In the genomic region with DNA sequence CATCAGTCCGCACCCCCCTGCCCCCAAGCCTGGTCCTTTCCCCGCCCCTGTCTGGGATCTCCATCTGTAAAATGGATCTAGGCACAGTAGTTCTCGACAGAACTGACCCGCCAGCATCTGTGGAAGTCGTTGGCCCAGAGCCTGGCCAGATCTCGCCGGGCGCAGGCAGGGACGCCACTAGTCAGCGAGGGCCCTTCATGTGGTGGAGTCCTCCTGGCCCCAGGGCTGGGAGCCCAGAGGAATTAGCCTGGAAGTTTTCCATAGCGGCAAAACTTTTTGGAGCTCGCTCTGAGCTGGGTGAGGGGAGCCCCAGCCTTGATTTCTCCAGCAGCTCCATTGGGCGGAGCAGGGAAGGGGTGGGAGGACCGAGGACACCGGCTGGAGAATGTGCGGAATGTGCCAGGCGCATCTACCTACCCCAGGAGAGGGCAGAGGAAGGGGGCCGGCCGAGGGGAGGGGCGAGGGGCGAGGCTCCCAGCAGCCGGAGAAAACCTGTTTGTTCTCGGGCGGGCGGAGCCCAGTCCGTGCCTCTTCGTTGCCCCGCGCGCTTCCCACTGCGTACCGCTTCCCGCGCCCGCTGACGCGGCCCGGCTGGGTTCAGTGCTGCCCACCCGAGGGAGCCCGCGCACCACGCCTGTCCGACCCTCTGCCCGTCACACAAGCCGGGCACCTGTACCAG, we compare ENCODE assay signal across 8 mouse cellular contexts. TPM values are rescaled to one million over a fixed set of nuclear protein-coding genes. Genes with fewer than 3 reads are reported as not detected.
DNase-seq lines count a peak whose midpoint lies in the region; ATAC-seq and TF ChIP-seq lines count a peak whose summit lies in the region.

Gene Zfp185, plus strand, starts transcription at position 499 of the 679 bp plus-strand sequence.

- 22% methylated on average over 42 of the region's 45 CpGs for WGBS in hindbrain, embryonic 13.5 days
- WGBS in midbrain, postnatal 0 days: 22% methylated on average over 35 of the region's 45 CpGs

- no peak for TF ChIP-seq CTCF in midbrain, postnatal 0 days (IDR thresholded peaks at IDR 0.05)

- no peaks in the 10 kb centered on the region for H3K9me3 ChIP-seq in hindbrain, embryonic 13.5 days
- H3K9me3 ChIP-seq in midbrain, postnatal 0 days (ENCODE audit: low read length): no peaks in the 10 kb centered on the region

- peak; percentile 58 for ATAC-seq in CD4-positive, CD25-positive, alpha-beta regulatory T cell, adult 4 months
- peak; percentile 72 for ATAC-seq in hindbrain, embryonic 13.5 days (ENCODE audit: low FRiP score)
- peak; percentile 63 for ATAC-seq in midbrain, postnatal 0 days (ENCODE audit: low FRiP score)

- H3K4me3 ChIP-seq in hindbrain, embryonic 13.5 days: peak within 1 kb of the TSS; percentile 37
- peak within 1 kb of the TSS; percentile 31 for H3K4me3 ChIP-seq in midbrain, postnatal 0 days (ENCODE audit: low read depth, low read length)

- DNase-seq in adrenal gland, postnatal 14 days: peak; percentile 62
- DNase-seq in gastrocnemius, adult 8-10 months (ENCODE audit: low spot score in 2 of 2): peak; percentile 5 to 29
- peak; percentile 57 for DNase-seq in liver
- DNase-seq in midbrain, postnatal 0 days (ENCODE audit: low spot score): no peak
- DNase-seq in thymus, postnatal 36 days: peak; percentile 60 to 71
- no peak for DNase-seq in frontal cortex, postnatal 25 days (ENCODE audit: low spot score in 2 of 2)

- peak within 1 kb of the TSS; percentile 19; the same call in 1 of the 2 replicates for H3K9ac ChIP-seq in hindbrain, embryonic 13.5 days
- H3K9ac ChIP-seq in midbrain, postnatal 0 days (replicated peaks; ENCODE audit: low read length, poor library complexity, severe bottlenecking): no peak within 1 kb of the TSS

- H3K36me3 ChIP-seq in hindbrain, embryonic 13.5 days: no peaks in the 10 kb centered on the region
- H3K36me3 ChIP-seq in midbrain, postnatal 0 days (ENCODE audit: insufficient read depth, low read length): no peaks in the 10 kb centered on the region

- no peaks in the 10 kb centered on the region for H3K4me1 ChIP-seq in hindbrain, embryonic 13.5 days (replicated peaks)
- no peaks in the 10 kb centered on the region for H3K4me1 ChIP-seq in midbrain, postnatal 0 days (ENCODE audit: insufficient read depth, low read length)

- peak within 1 kb of the TSS; percentile 60 for H3K4me2 ChIP-seq in hindbrain, embryonic 13.5 days
- H3K4me2 ChIP-seq in midbrain, postnatal 0 days (ENCODE audit: low read depth, low read length, poor library complexity, severe bottlenecking): peak within 1 kb of the TSS; percentile 61

- no peak within 1 kb of the TSS for H3K27ac ChIP-seq in hindbrain, embryonic 13.5 days
- H3K27ac ChIP-seq in midbrain, postnatal 0 days (ENCODE audit: low read depth, low read length): no peak within 1 kb of the TSS

- H3K27me3 ChIP-seq in hindbrain, embryonic 13.5 days: peaks cover 11% of the 10 kb centered on the region; the same call in 1 of the 2 replicates
- 0 out of 2 replicates have a peak, but pooled peaks cover 5% of the 10 kb centered on the region for H3K27me3 ChIP-seq in midbrain, postnatal 0 days (ENCODE audit: insufficient read depth, low read length)

RNA-seq across cellular contexts. Expression of gene Zfp185, which starts in this region (rescaled TPM):
- polyA plus RNA-seq in CD4-positive, CD25-positive, alpha-beta regulatory T cell, adult 4 months (2017; shearing (Covaris generic)): not detected
- 2.6 and 4.7 TPM in 2 replicates for total RNA-seq in adrenal gland, postnatal 14 days (2021)
- total RNA-seq in gastrocnemius, adult 8-10 months (2022): under 1 TPM; 0.12 to 0.64 (median 0.58) TPM
- 0.96 and 1.5 TPM in 2 replicates for polyA plus RNA-seq in hindbrain, embryonic 13.5 days (2015; fragmentation: Nextera tagmentation; extraction: Ambion mirVana)
- 0.33 and 1.7 TPM in 2 replicates for total RNA-seq in midbrain, postnatal 0 days (2014; rRNA removed)
- polyA plus RNA-seq in midbrain, postnatal 0 days (2015; fragmentation: Nextera tagmentation; extraction: Ambion mirVana): 0.84 and 0.96 TPM in 2 replicates

Comparison
In these comparisons a context has a peak if more than half of its experiments do, and no peak if none do; other contexts are left out.
1. Peak in ATAC-seq in CD4-positive, CD25-positive, alpha-beta regulatory T cell, adult 4 months; RNA of the gene not detected or under 1 TPM.
2. Peak in DNase-seq in gastrocnemius, adult 8-10 months; RNA of the gene not detected or under 1 TPM.
3. DNase-seq: peak in adrenal gland, postnatal 14 days (single experiment), liver (single experiment) and thymus, postnatal 36 days (2 of 2); none in midbrain, postnatal 0 days (single experiment) and frontal cortex, postnatal 25 days (0 of 2).
4. Peak in every context shown above with its lines, with median percentiles within 50 percentile points of each other: ATAC-seq.